Mouse (Mus musculus): ENCODE results near the gene Tnfrsf12a.
A peak's percentile ranks its signal among the peaks of the same experiment; 100 is the strongest.

Gene Tnfrsf12a

DNA sequence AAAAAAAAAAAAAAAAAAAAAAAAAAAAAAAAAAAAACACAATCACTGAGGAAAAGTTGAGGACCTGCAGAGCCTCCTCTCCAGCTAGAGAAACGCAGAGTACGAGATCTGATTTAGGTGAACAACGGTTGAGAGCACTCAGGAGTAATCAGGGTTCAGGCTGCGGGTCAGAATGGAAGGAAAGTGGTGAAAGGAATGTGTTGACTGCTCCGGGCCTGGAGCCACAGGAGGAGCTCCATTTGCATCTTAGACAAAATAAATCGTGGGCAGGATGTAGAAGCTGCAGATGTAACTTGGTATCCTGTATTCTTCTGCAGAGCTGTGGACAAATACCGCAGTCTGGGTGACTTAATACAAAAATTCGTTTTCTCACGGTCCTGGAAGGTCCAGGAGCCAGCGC lies 31.4 kb downstream of the Tnfrsf12a start:
- DNase-seq (ENCODE audit: low spot score in 2 of 2) = no peak

DNA sequence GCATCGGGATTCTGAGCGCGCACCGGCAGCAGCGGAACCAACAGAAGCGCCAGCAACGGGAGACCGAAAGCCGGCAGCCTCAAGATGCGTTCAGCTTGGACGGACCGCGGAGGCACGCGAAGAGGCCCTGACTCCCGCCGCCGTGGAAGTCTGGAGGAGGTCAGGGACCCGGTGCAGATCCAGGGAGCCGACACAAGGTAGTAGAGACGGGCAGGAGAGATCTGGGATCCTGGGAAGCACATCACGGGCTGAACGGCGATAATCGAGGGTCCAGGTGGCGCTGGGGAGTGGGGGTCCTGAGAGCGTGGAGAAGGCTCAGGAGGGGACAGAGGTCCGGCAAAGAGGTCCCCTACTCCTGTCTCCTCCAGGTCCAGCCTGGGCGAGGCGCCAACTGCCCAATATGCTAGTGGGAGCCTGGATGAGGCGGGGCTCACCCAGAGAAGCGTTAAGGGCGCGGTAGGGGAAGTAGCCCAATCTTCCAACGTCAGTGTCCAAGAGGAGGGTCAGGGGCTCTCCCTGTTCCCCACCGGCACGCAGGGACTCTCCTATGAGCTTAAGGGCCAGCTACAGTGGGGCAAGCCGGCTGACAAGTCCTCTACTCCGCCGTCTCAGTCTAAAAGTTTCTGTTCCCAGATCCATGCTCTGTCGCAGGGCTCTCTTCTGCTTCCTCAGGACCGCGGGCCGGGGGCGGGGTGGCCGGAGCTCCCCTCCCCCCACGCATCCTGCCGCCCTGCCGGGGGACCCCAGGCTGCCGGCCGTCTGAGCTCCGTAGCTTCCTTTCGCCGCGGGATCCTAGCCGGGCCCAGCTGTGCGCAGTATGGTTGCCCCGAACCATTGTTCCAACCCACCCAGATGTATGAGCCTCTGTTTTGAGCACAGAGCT lies 32.4 kb downstream of the Tnfrsf12a start, which contains the start of gene Mmp25:
Mmp25 (minus strand) TSS at position 665 of the 883 bp plus-strand sequence.
- DNase-seq (ENCODE audit: low spot score in 2 of 2) = no peak

DNA sequence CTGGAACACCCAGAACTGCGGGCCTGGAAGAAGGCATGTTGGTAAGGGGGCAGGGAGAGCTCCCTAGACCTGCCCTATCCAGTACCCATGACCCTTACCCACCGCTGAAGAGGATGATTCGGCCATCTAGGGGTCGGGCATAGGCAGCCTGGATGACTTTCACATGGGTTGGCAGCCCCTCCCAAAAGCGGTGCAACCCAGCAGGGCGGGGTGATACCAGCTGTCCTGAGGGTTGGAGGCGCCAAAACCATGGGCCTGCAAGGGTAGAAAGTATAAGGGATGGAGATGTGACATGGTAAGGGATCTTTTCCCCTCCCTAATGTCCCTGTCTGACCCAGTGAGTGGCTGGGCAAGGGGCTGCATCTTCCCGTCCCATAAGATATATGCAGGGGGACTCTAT lies 46.0 kb downstream of the Tnfrsf12a start:
- no peak for DNase-seq (ENCODE audit: low spot score in 2 of 2)

DNA sequence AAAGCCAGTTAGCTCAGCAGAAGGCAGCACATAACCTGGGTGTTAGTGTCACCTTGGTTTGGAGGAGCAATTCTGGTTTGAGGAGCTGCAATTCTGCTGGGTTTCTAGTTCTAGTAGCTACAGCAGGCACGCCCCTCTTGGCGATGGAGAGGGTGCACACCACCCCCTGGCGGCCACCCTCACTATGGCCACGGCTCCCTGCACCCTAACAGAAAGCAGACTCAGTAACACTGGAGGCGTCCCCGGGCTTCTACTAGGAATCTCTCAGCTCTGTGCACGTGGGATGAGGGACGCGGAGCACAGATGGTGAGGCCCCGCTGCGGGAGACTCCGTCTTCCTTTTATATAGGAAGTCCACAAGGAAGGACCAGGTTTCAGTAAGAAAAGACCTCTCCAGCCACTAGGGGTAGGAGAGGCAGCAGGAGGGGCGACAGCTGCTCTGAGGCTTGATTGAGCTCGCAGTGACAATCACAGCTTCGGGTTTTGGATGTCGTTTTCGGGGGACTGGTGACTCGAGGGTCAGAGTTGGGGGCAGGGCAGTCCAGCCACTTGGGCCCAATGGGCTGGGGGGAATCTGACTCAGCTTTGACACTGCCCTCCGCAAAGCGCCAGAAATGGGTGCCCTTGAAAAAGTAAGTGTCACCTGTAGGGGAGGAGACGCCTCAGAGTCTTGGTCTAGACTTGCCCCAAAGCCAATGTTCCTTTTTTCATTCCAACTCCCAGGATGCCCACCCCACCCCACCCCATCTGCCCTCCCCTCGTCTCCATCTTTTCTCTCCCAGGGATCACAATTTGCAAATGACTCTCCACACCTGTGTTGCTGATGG lies 46.9 kb downstream of the Tnfrsf12a start:
- DNase-seq (ENCODE audit: low spot score in 2 of 2) = peak; percentile 40 to 89

DNA sequence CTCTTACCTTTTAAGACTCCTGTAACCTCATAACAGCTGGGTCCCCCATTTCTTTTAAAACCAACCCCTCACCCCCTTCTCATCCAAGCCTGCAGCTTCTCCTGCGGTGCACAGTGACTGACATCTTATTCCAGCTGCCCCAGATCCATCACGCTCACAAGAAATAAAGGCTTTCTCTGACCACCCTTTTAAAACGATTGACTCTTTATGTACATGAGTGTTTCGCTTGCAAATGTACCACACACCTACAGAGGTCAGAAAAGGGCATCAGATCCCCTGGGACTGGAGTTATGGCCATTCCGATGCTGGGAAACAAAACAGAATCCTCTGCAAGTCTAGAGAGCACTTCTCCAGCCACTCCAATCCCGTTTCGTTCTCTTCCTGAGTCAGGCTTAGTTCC lies 49.5 kb downstream of the Tnfrsf12a start:
- DNase-seq (ENCODE audit: low spot score in 2 of 2) = no peak
